Mouse (Mus musculus) thymus, postnatal 0 days (tissue): ENCODE data around the gene Gm17662. TPM values are rescaled to one million over a fixed set of nuclear protein-coding genes. Genes with fewer than 3 reads are reported as not detected.

Experiments used
- DNase-seq: peaks from one replicate; pipeline ENCODE4 v3.0.0-alpha.2; 2015; ENCODE audit warnings: low spot score
- polyA plus RNA-seq: library from polyadenylated mRNA; unstranded; fragments of >200 nt; fragmentation: Nextera tagmentation; extraction: Ambion mirVana; gene quantifications from 2 replicates; pipeline ENCODE4 v1.2.1, GENCODE M21; 2015

Gm17662 gene
- polyA plus RNA-seq, result not detected in 2 replicates

DNA sequence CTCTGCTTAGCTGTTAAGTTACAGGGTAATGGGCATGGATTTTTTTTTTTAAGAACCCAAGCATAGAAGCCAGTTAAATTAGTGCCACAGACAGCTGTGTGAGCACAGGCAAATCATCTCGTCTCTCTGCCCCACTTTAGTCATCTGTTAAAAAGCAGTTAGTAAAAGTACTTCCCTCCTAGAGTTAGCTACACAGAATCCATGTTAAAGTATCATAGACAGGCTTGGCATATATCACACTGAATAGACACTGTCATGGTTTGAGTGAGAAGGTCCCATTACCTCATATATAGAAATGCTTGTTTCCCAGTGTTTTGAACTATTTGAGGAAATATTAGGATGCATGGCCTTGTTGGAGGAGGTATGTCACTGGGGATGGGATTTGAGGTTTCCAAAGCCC, at the start of gene Gm17662:
Gene Gm17662 (plus strand): TSS at position 301 of the 400 bp plus-strand sequence.
- no peak for DNase-seq

- DNase-seq, result no peak
These were observed 46.3 kb upstream of the Gm17662 start for GRCm38 (mm10) chr4:104810710-104811286.

DNA sequence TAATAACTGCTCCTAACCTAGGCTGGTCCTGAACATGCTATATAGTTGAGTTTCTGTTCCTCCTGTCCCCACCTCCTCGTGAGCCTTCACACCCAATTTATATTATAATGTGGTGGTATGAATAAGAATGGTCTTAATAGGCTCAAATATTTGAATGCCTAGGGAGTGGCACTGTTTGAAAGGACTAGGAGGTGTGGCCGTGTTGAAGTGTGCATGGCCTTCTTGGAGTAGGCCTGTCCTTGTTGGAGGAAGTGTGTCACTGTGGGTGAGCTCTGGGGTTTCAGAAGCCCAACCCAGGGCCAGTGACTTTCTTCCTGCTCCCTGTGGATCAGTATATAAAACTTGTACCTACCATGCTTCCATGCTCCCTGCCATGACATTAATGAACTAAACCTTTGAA, 43.5 kb upstream of the Gm17662 start:
- no peak for DNase-seq

- DNase-seq, result no peak
These were observed 40.5 kb upstream of the Gm17662 start for GRCm38 (mm10) chr4:104816519-104817232.

GRCm38 (mm10) chr4:104817509-104817908, 39.6 kb upstream of the Gm17662 start:
- no peak for DNase-seq

GRCm38 (mm10) chr4:104818986-104819385, 38.1 kb upstream of the Gm17662 start:
- DNase-seq, result no peak

DNA sequence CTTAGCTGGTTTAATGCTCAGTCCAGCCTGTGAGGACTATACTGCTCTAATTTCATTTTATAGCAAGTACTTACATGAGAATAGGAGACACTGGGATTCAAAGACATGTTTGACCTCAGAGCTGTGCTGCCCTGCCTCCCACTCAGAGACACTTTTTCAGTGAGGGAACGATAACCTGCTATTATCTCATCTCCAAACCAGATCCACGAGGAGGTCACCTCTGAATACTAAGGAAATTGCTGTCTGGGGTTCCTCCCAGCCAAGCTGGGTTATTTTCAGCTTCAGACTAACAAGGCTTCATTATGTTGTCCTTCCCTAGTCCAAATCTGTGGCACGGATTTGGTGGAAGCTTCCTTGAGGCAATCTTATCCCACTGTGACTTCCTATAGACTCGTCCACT, 37.2 kb upstream of the Gm17662 start:
- no peak for DNase-seq

DNA sequence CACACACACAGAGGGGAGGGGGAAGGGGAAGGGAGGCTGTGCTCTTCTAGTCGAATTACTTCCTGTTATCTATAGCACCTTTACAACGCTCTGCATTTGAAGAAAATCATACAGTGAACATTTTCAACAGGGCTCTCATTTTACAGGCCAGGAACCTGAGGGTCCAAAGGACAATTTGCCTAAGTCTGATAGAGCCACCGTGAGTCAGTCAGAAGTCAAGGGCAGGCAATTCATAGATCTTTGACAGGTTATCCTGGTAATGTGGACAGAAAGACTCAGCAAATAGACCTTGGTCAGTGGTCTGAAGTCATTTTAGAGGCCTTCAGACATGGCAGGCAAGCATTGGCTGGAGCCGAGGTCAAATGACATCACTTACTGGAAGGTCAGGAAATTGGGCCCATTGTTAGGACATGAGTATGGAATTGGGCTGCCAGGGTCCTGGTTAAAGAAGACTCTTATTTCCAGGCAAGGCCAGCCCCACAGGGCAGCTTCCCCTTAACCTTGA, 33.5 kb upstream of the Gm17662 start:
- DNase-seq, result no peak

- no peak for DNase-seq
These were observed 32.6 kb upstream of the Gm17662 start for GRCm38 (mm10) chr4:104824381-104825077.

GRCm38 (mm10) chr4:104828939-104829338, 28.2 kb upstream of the Gm17662 start:
- no peak for DNase-seq

DNA sequence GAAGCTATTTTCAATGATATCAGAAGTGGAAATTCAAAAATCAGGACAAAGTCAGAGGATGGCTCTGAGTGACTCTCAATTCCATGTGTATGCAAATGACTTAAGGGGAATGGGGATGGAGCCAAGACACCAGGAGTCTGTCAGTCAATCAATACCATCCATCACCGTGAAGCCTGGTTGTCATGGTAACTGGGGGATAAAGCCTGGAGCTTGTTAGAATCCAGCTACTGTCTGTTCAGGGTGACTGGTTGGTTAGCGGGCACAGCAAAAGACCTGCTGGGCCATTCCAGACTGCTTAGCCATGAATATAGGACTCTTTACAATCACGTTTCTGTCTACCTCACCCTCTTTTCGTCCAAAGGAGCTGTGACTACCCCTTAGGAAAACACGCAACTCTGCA, 22.0 kb upstream of the Gm17662 start:
- DNase-seq, result no peak

- no peak for DNase-seq
These were observed 18.8 kb upstream of the Gm17662 start for GRCm38 (mm10) chr4:104838342-104838741.

- no peak for DNase-seq
These were observed 14.9 kb upstream of the Gm17662 start for GRCm38 (mm10) chr4:104842204-104842603.

DNA sequence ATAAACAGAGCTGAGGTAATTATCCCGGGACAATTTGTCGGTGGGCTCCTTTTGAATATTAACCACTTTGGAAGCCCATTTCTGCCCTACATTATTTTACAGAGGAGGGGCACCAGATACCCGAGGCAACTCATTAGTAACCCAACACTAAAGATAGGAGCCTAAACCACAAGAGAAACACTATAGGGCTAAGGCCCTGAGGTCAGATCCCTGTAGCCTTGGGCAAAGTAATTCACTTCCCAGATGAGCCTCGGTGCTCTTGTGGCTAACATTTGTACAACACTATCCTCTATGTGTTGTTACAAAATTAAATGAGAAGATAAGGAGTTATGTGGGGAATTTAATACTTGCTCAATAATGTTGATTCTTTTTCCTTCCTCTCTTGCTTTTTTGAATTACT, 13.6 kb upstream of the Gm17662 start:
- no peak for DNase-seq

GRCm38 (mm10) chr4:104855216-104855615, 1.9 kb upstream of the Gm17662 start:
- no peak for DNase-seq

- no peak for DNase-seq
These were observed 694 bp downstream of the Gm17662 start for GRCm38 (mm10) chr4:104857823-104858222.

GRCm38 (mm10) chr4:104861241-104861640, 4.1 kb downstream of the Gm17662 start:
- DNase-seq, result no peak

GRCm38 (mm10) chr4:104864397-104864796, 7.3 kb downstream of the Gm17662 start:
- DNase-seq, result no peak

GRCm38 (mm10) chr4:104869581-104869980, 12.5 kb downstream of the Gm17662 start:
- no peak for DNase-seq

- DNase-seq, result no peak
These were observed 13.1 kb downstream of the Gm17662 start for GRCm38 (mm10) chr4:104870196-104870595.

DNA sequence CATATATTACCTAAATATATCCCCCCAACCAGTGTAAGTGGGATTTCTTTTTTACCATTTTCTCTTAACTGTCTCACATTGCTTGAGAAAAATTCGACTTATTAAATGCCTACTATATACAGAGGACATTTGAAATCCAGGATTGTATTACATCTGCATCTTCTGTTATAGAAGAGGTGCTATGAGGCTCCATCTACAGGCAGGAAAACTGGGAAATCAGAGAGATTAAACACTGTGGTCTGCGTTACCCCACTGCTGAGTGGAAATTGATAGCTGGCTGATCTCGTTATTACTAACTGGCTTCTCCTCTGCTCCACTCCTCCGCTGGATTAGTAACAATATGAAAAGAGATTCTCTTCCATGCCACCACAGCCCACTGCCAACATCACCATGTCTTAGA, 18.7 kb downstream of the Gm17662 start:
- DNase-seq, result no peak

DNA sequence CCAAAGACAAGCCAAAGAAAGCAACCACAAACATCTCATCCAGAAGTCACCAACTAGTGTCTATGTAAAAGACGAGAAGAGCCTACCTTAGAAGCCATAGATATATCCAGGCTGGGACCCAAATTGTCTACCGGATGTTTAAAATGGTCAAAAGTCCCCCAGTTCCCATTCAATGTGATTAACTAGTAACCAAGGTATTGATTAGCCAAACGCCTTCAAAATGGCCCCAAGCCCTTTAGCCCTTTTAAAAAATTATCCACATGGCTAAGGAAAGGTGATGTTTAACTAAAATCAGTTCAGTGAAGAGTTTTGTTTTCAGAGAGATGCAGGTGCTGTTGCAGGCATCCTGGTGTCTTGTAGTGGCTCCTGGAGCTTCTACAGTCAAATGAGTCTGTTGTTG, 19.2 kb downstream of the Gm17662 start, which contains the start of gene C8a:
Gene C8a (minus strand): TSS at position 76 of the 400 bp plus-strand sequence.
- no peak for DNase-seq
